In the genomic region with DNA sequence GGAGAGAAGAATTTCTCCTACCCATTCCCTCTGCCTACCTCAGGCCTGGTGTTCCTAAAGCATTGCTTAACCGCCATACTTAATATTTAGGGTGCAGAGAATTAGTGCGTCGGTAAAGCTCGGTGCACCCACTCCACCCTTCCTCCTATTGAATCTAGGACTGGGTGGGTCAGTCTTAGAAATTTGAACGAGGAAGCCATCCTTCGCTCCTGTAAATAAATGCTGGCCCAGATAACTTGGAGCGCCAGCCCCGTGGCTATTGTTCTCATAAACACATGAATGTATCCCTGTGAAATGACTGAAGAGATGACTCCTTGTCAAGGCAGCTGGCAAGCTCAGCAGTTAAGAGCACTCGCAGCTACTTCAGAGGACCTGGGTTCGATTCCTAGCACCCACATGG, we compare ENCODE assay signal across 22 mouse cellular contexts. TPM values are rescaled to one million over a fixed set of nuclear protein-coding genes. Genes with fewer than 3 reads are reported as not detected.
A peak's percentile ranks its signal among the peaks of the same experiment; 100 is the strongest.
DNase-seq lines count a peak whose midpoint lies in the region; ATAC-seq and TF ChIP-seq lines count a peak whose summit lies in the region.
"Had no signal": no experiment of that assay in that cellular context is flagged by ENCODE, and none has a peak within 500 bp of the region (broad histone marks: within the 10 kb centered on the region; RNA-seq: fewer than 3 reads in every experiment).

No protein-coding gene starts in this region.

- no peaks in the 10 kb centered on the region for H3K27me3 ChIP-seq in forebrain, embryonic 11.5 days (ENCODE audit: control insufficient read depth, insufficient read depth, low read length)
- H3K27me3 ChIP-seq in forebrain, postnatal 0 days (ENCODE audit: insufficient read depth, low read length): no peaks in the 10 kb centered on the region
- H3K27me3 ChIP-seq: embryonic facial prominence, embryonic 15.5 days; heart, embryonic 13.5 days; hindbrain, embryonic 15.5 days; limb, embryonic 12.5 days; neural tube, embryonic 12.5 days had no signal

- intact Hi-C loops in left cerebral cortex, adult 2 months (cut with DNase I): no loop called here

- H3K4me2 ChIP-seq in forebrain, embryonic 11.5 days (ENCODE audit: low read depth, low read length, severe bottlenecking): no peak overlapping the region
- no peak overlapping the region for H3K4me2 ChIP-seq in forebrain, postnatal 0 days (ENCODE audit: low read depth)
- H3K4me2 ChIP-seq: embryonic facial prominence, embryonic 15.5 days; heart, embryonic 13.5 days; hindbrain, embryonic 15.5 days; limb, embryonic 12.5 days; liver, embryonic 11.5 days; neural tube, embryonic 12.5 days had no signal

- TF ChIP-seq CTCF in forebrain, postnatal 0 days (IDR thresholded peaks at IDR 0.05; ENCODE audit: low read depth): no peak
- TF ChIP-seq CTCF in left cerebral cortex, adult 2 months (IDR thresholded peaks at IDR 0.05): no peak

- ATAC-seq in forebrain, embryonic 11.5 days (replicated peaks; ENCODE audit: low FRiP score): no peak
- ATAC-seq in forebrain, postnatal 0 days: no peak
- ATAC-seq: liver, postnatal 0 days had no signal

- DNase-seq in forebrain, embryonic 11.5 days (ENCODE audit: low spot score): no peak
- no peak for DNase-seq in forebrain, postnatal 0 days
- DNase-seq in heart, adult 9 months (ENCODE audit: low spot score in 2 of 2): peak; percentile 25 to 61
- no peak for DNase-seq in heart, postnatal 4 days
- DNase-seq in lung, postnatal 25 days (ENCODE audit: low spot score): peak; percentile 58
- no peak for DNase-seq in left cerebral cortex, adult 2 months (ENCODE audit: extremely low spot score in 1 of 2, low spot score in 2 of 2)
- no peak for DNase-seq in ovary, postnatal 36 days (ENCODE audit: low spot score)
- DNase-seq: adrenal gland, postnatal 25 days; cerebellum, adult 9-11 months; gastrocnemius, postnatal 36 days; heart, postnatal 14 days; kidney, adult 8-10 months; kidney, postnatal 10 days; liver, postnatal 0 days; thymus, postnatal 25 days had no signal

- H3K9me3 ChIP-seq in forebrain, embryonic 11.5 days (ENCODE audit: control insufficient read depth, low read length): no peaks in the 10 kb centered on the region
- H3K9me3 ChIP-seq in forebrain, postnatal 0 days (ENCODE audit: low read length): no peaks in the 10 kb centered on the region
- H3K9me3 ChIP-seq: embryonic facial prominence, embryonic 15.5 days; heart, embryonic 13.5 days; hindbrain, embryonic 15.5 days; limb, embryonic 12.5 days; neural tube, embryonic 12.5 days had no signal

- H3K27ac ChIP-seq in forebrain, embryonic 11.5 days (ENCODE audit: low read depth, low read length): peak overlapping the region; percentile 41; the same call in 1 of the 2 replicates
- H3K27ac ChIP-seq in forebrain, postnatal 0 days (ENCODE audit: low read depth, low read length): no peak overlapping the region
- peak overlapping the region; percentile 86 for H3K27ac ChIP-seq in brown adipose tissue, adult 24 weeks (replicated peaks; ENCODE audit: low read depth, low read length)
- H3K27ac ChIP-seq in left cerebral cortex, adult 2 months: no peak overlapping the region
- H3K27ac ChIP-seq: embryonic facial prominence, embryonic 15.5 days; heart, embryonic 13.5 days; hindbrain, embryonic 15.5 days; limb, embryonic 12.5 days; neural tube, embryonic 12.5 days had no signal

- no peaks in the 10 kb centered on the region; the same call in 1 of the 2 replicates for H3K4me1 ChIP-seq in forebrain, embryonic 11.5 days (replicated peaks; ENCODE audit: control insufficient read depth, insufficient read depth, low read length)
- H3K4me1 ChIP-seq in forebrain, postnatal 0 days (ENCODE audit: insufficient read depth): no peaks in the 10 kb centered on the region
- peaks cover 17% of the 10 kb centered on the region; the same call in 1 of the 2 replicates for H3K4me1 ChIP-seq in brown adipose tissue, adult 24 weeks (ENCODE audit: control insufficient read depth, insufficient read depth, insufficient read length, low read length)
- H3K4me1 ChIP-seq: neural tube, embryonic 12.5 days had no signal

- no peak overlapping the region for H3K9ac ChIP-seq in forebrain, embryonic 11.5 days (ENCODE audit: low read length)
- no peak overlapping the region for H3K9ac ChIP-seq in forebrain, postnatal 0 days
- H3K9ac ChIP-seq: embryonic facial prominence, embryonic 15.5 days; heart, embryonic 13.5 days; hindbrain, embryonic 15.5 days; limb, embryonic 12.5 days; liver, postnatal 0 days; neural tube, embryonic 12.5 days had no signal

- no peak overlapping the region for H3K4me3 ChIP-seq in forebrain, embryonic 11.5 days (ENCODE audit: low read depth, low read length)
- H3K4me3 ChIP-seq in forebrain, postnatal 0 days (ENCODE audit: low read depth, low read length): no peak overlapping the region
- no peak overlapping the region for H3K4me3 ChIP-seq in brown adipose tissue, adult 24 weeks (ENCODE audit: insufficient read depth, low read depth, low read length)
- no peak overlapping the region for H3K4me3 ChIP-seq in left cerebral cortex, adult 2 months
- H3K4me3 ChIP-seq: embryonic facial prominence, embryonic 15.5 days; heart, embryonic 13.5 days; hindbrain, embryonic 15.5 days; limb, embryonic 12.5 days; neural tube, embryonic 12.5 days had no signal

- WGBS in forebrain, embryonic 11.5 days: 95% methylated on average over 10 of the region's 10 CpGs
- WGBS in forebrain, postnatal 0 days: 95% methylated on average over 10 of the region's 10 CpGs

- no peaks in the 10 kb centered on the region for H3K36me3 ChIP-seq in forebrain, embryonic 11.5 days (ENCODE audit: control insufficient read depth, insufficient read depth, low read length)
- no peaks in the 10 kb centered on the region for H3K36me3 ChIP-seq in forebrain, postnatal 0 days (ENCODE audit: insufficient read depth)
- H3K36me3 ChIP-seq: embryonic facial prominence, embryonic 15.5 days; heart, embryonic 13.5 days; hindbrain, embryonic 15.5 days; limb, embryonic 12.5 days; neural tube, embryonic 12.5 days had no signal

RNA-seq across cellular contexts. Expression of a gene that starts 32.7 kb away (rescaled TPM):
- polyA plus RNA-seq in forebrain, embryonic 11.5 days (2014; fragmentation: Nextera tagmentation; extraction: Ambion mirVana): 112 and 116 TPM in 2 replicates
- 38.4 and 50.7 TPM in 2 replicates for total RNA-seq in forebrain, postnatal 0 days (2014; rRNA removed)
- polyA plus RNA-seq in forebrain, postnatal 0 days (2015; fragmentation: Nextera tagmentation; extraction: Ambion mirVana): 85.4 and 89.6 TPM in 2 replicates
- total RNA-seq in heart, postnatal 4 days (2021): 10 to 100 TPM; 24.9 to 25.3 TPM
- polyA plus RNA-seq in brown adipose tissue, adult 24 weeks (2012; ENCODE audit: insufficient read depth, insufficient read length, missing spikeins): 14.7 and 23.5 TPM in 2 replicates
- 10 to 100 TPM; 26.6 to 26.9 TPM for total RNA-seq in left cerebral cortex, adult 2 months (2021)

RNA-seq across cellular contexts. Expression of a gene that starts 48.0 kb away (rescaled TPM):
- 111 and 115 TPM in 2 replicates for polyA plus RNA-seq in forebrain, embryonic 11.5 days (2014; fragmentation: Nextera tagmentation; extraction: Ambion mirVana)
- 95.7 and 106 TPM in 2 replicates for total RNA-seq in forebrain, postnatal 0 days (2014; rRNA removed)
- 144 and 148 TPM in 2 replicates for polyA plus RNA-seq in forebrain, postnatal 0 days (2015; fragmentation: Nextera tagmentation; extraction: Ambion mirVana)
- 100 to 1,000 TPM; 381 to 391 TPM for total RNA-seq in heart, postnatal 4 days (2021)
- 1,877 and 1,970 TPM in 2 replicates for polyA plus RNA-seq in brown adipose tissue, adult 24 weeks (2012; ENCODE audit: insufficient read depth, insufficient read length, missing spikeins)
- 100 to 1,000 TPM; 143 to 160 TPM for total RNA-seq in left cerebral cortex, adult 2 months (2021)

Comparison
In these comparisons a context has a peak if more than half of its experiments do, and no peak if none do; other contexts are left out.
1. DNase-seq: peak in heart, adult 9 months (2 of 2) and lung, postnatal 25 days (single experiment); none in forebrain, embryonic 11.5 days (single experiment), forebrain, postnatal 0 days (single experiment), heart, postnatal 4 days (single experiment), left cerebral cortex, adult 2 months (0 of 2) and ovary, postnatal 36 days (single experiment).
2. H3K27ac ChIP-seq: peak in forebrain, embryonic 11.5 days (single experiment) and brown adipose tissue, adult 24 weeks (single experiment); none in forebrain, postnatal 0 days (single experiment) and left cerebral cortex, adult 2 months (single experiment).